Mouse (Mus musculus) lung, postnatal 0 days (tissue): Measurements from ENCODE around the gene Clca3a1. TPM values are rescaled to one million over a fixed set of nuclear protein-coding genes. Genes with fewer than 3 reads are reported as not detected.
"Not testable (repeated sequence)": the region's sequence is repeated elsewhere in the genome, so short reads cannot be mapped to it uniquely, and the experiment has no call there.

ENCODE experiments used
- ATAC-seq: fragments of 200-750 bp; cut with Nextera tagmentation; 2 replicates; pipeline ENCODE4 v1.8.0; 2017; ENCODE audit warnings: moderate library complexity
- DNase-seq: peaks from one replicate; pipeline ENCODE4 v3.0.0-alpha.2; 2016; ENCODE audit warnings: low spot score
- H3K27ac ChIP-seq: fragments of 300-500 bp; sonication (generic); 2 replicates; pipeline ENCODE4 v1.5.1; 2014; ENCODE audit warnings: antibody characterized with exemption, mild to moderate bottlenecking, low read length, mixed read lengths
- H3K27me3 ChIP-seq: fragments of 300-500 bp; sonication (generic); replicated peaks from 2 replicates; pipeline ENCODE4 v1.6.1; 2014; ENCODE audit warnings: low read length, mixed read lengths; ENCODE audit not compliant: insufficient read depth
- H3K36me3 ChIP-seq: fragments of 300-500 bp; sonication (generic); 2 replicates; pipeline ENCODE4 v1.6.1; 2014; ENCODE audit warnings: low read length, mixed read lengths; ENCODE audit not compliant: insufficient read depth
- H3K4me1 ChIP-seq: fragments of 300-500 bp; sonication (generic); 2 replicates; pipeline ENCODE4 v1.6.1; 2014; ENCODE audit warnings: antibody characterized with exemption, low read depth, low read length, mixed read lengths; ENCODE audit not compliant: insufficient read depth
- H3K4me2 ChIP-seq: fragments of 300-500 bp; sonication (generic); replicated peaks from 2 replicates; pipeline ENCODE4 v1.6.1; 2014; ENCODE audit warnings: low read depth, mild to moderate bottlenecking, low read length, moderate library complexity, mixed read lengths
- H3K4me3 ChIP-seq: fragments of 300-500 bp; sonication (generic); 2 replicates; pipeline ENCODE4 v1.5.1; 2014; ENCODE audit warnings: low read depth, low read length
- H3K9ac ChIP-seq: fragments of 300-500 bp; sonication (generic); replicated peaks from 2 replicates; pipeline ENCODE4 v1.6.1; 2014; ENCODE audit warnings: low read depth, mild to moderate bottlenecking
- H3K9me3 ChIP-seq: fragments of 300-500 bp; sonication (generic); 2 replicates; pipeline ENCODE4 v1.6.1; 2016; ENCODE audit warnings: low read length, mixed read lengths
- CTCF ChIP-seq: IDR thresholded peaks from 2 replicates; pipeline ENCODE4 v1.5.1; 2016; ENCODE audit warnings: antibody characterized with exemption, mild to moderate bottlenecking
- EP300 ChIP-seq: IDR thresholded peaks from 2 replicates; pipeline ENCODE4 v1.6.1; 2016; ENCODE audit warnings: antibody characterized with exemption, mild to moderate bottlenecking, control low read depth
- WGBS: fragments of 180-500 bp; shearing (Covaris S2); extraction: QIAGEN DNeasy Blood & Tissue Kit; methylation state at CpG from one replicate; pipeline ENCODE4 v1.1.7; 2014; 5-methylcytosine and 5-hydroxymethylcytosine counted together
- polyA plus RNA-seq: library from polyadenylated mRNA; unstranded; fragments of >200 nt; fragmentation: Nextera tagmentation; extraction: Ambion mirVana; gene quantifications from 2 replicates; pipeline ENCODE4 v1.2.1, GENCODE M21; 2015

The Clca3a1 gene
- polyA plus RNA-seq, 1 experiment from 2014 or later = 9.9 TPM

DNA sequence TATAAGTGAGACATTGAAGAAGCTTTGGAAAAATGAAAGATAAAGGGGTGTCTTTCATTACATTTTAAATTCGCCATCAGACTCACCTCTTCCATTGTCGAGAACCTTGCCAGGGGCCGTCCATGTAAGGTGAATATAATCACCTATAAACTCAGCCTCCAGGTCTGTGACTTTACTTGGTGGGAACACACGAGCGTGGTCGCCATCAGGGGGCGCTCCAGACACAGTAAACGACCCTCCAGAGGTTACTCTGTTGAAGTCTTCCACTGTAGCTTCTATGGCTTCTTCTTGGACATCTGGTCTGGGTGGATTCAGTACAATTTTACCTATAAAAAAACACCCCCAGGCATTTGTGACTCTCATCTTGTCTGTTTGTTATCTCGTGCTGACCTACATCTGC, 23.9 kb downstream of the Clca3a1 start:
- Histone ChIP-seq H3K9me3 (no peaks in the 10 kb centered on the region), H3K9ac (no peak overlapping the region), H3K4me2 (no peak overlapping the region), H3K27ac (no peak overlapping the region), H3K36me3 (no peaks in the 10 kb centered on the region), H3K4me3 (no peak overlapping the region), H3K27me3 (no peaks in the 10 kb centered on the region), H3K4me1 (no peaks in the 10 kb centered on the region)
- ATAC-seq (peak; percentile 33; the same call in 1 of the 2 replicates), DNase-seq (no peak)
- 20% methylated on average over 9 of the region's 9 CpGs for WGBS
- TF ChIP-seq CTCF (peak; percentile 64), EP300 (no peak)

DNA sequence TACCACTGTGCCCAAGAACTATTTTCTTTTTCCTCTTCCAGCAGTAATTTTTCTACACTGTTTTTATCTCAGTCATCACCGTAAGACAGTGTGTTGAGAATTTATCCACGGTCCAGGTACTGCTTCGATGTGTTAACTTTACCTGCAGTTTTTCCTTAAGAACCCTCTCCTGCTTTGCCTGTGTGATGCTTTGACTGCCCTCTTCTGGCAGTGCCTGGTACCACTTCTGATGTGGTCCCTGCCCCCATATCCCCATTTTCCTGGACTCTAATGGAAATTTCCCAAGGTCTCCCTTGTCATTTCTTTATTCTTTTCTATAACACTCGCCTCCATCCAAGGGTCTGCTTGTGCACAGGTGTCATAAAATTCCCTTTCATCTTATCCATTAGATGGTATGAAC, 37.3 kb downstream of the Clca3a1 start:
- H3K4me2 ChIP-seq = no peak overlapping the region
- H3K36me3 ChIP-seq = no peaks in the 10 kb centered on the region
- no peaks in the 10 kb centered on the region for H3K27me3 ChIP-seq
- 0 out of 2 replicates have a peak, but pooled peaks cover under 1% of the 10 kb centered on the region for H3K4me1 ChIP-seq
- 31% methylated on average over 4 of the region's 4 CpGs for WGBS
- no peak overlapping the region for H3K4me3 ChIP-seq
- TF ChIP-seq EP300 (no peak), CTCF (peak; percentile 82)
- H3K9me3 ChIP-seq = no peaks in the 10 kb centered on the region
- ATAC-seq (no peak), DNase-seq (peak; percentile 58)
- no peak overlapping the region for H3K27ac ChIP-seq
- H3K9ac ChIP-seq = no peak overlapping the region

DNA sequence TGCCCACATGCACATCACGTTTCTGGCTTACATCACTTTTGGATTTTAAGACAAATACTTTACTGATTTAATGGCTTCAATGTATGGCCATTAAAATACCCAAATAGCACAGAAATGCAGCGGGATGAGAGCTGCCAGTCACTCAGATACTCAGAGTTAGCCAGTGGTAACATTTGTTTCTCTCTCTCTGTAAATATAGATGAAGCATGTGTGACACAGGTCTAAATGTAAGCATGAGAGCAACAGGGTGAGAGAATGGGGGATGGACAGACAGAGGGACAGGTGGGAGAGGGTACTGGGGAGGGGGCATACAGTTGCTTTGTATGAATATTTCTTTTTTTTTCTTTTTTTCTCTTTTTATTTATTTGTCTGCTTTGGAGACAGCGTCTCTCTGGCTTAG, 38.2 kb downstream of the Clca3a1 start:
- H3K27me3 ChIP-seq, H3K4me3 ChIP-seq, H3K4me2 ChIP-seq, H3K27ac ChIP-seq, H3K4me1 ChIP-seq, ATAC-seq, H3K9me3 ChIP-seq, H3K9ac ChIP-seq, DNase-seq, H3K36me3 ChIP-seq: not testable (repeated sequence)
- WGBS = 87% methylated on average over 3 of the region's 3 CpGs

DNA sequence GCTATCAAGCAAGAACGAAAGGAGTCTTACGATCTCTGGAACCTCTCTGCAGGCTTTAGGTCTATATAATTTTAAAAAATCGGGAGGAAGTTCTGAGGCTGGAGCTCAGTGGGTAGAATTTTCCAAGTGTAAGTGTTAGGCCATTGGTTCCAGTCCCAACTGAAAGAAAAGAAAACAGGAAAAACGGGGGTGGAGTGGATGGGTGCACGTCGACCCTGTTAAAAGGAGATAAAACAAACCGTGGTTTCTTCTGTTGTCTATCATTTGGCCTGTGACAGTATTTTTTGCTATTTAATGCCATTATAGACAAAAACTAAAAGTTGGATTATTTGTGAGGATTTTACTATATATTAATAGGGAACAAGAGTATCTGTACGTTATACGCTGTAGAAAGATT, 38.9 kb downstream of the Clca3a1 start:
- TF ChIP-seq CTCF (no peak), EP300 (no peak)
- no peaks in the 10 kb centered on the region for H3K36me3 ChIP-seq
- H3K9me3 ChIP-seq = no peaks in the 10 kb centered on the region
- H3K27ac ChIP-seq = no peak overlapping the region
- WGBS = 81% methylated on average over 9 of the region's 9 CpGs
- ATAC-seq = no peak
- no peak overlapping the region for H3K4me2 ChIP-seq
- no peaks in the 10 kb centered on the region for H3K27me3 ChIP-seq
- DNase-seq = no peak
- H3K4me3 ChIP-seq = no peak overlapping the region
- H3K9ac ChIP-seq = no peak overlapping the region
- peaks cover 10% of the 10 kb centered on the region; the same call in 1 of the 2 replicates for H3K4me1 ChIP-seq

DNA sequence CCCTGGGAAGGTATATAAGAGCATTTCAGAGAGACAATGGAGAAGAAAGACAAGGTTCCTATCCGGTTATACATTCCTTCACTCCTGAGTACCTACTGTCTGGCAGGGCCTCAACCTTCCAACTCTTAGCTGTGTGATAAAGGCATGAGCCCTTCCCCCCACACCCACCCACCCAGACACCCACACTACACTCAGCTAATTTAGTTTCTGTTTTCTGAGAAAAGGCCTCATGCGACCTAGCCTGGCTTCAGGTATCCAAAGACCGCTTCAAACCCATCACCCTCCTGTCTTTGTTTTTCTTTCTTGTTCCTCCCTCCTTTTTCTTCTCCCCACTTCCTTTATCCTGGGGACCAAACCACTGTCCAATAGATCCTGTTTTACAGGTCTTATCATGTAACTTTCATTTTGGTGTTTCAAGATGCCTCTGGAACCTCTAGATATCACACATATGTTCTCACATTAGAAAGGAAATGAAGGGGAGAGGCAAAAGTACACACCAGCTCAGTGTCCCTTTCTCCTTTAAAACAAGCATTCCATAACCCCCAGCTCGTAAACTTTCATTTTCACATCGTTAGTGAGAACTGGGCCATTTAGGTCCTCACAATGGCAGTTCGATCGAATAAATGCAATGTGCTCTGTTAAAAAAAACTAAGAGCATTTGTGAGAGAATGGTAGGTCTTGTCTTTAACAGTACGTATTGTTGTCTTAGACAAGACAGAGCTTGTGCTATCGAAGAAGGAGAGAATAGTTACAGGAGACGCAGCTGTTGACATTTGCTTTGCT, 39.5 kb downstream of the Clca3a1 start:
- 80% methylated on average over 10 of the region's 10 CpGs for WGBS
- ATAC-seq = no peak
- peaks cover 13% of the 10 kb centered on the region; the same call in 1 of the 2 replicates for H3K4me1 ChIP-seq

DNA sequence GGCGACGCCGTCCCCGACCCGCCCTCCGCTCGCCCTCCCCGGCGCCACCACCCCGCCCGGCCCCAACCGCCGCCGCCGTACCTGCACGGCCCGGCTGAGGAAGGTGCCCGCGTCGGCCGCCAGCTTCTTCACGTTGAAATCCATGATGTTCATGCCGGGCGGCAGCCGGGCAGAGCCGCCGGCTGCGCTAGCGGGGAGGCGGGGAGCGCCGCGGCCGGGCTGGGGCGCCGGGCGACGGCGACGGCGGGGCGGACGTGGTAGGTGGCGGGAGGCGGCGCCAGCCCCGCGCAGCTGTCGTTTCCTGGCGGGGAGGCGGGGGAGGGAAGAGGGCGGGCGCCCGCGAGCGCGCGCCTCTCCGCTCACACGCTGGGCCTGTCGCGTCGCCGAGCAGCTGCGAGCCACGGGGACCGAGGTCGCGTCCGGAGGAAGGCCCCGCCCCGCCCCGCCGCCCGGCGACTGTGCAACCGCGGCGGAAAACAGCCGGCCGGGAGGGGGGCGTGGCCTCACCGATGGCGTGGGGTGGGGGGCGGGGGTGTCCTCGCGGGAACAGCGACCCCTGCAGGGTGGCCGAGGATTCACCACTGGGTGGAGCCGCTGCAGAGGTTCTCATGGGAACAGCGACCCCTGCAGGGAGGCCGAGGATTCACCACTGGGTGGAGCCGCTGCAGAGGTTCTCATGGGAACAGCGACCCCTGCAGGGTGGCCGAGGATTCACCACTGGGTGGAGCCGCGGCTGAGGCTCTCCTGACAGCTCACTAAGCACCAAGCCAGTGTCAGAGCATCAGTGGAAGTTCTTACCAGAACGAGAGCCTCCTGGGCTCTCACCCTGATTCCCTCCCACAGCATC, 40.7 kb downstream of the Clca3a1 start, which contains the start of gene Sh3glb1:
TSS of gene Sh3glb1 (minus strand) at position 435 of the 847 bp plus-strand sequence.
- 1% methylated on average over 52 of the region's 98 CpGs for WGBS
- ATAC-seq (peak; percentile 90), DNase-seq (peak; percentile 95)
- Histone ChIP-seq H3K9ac (peak within 1 kb of the TSS; percentile 88), H3K36me3 (no peaks in the 10 kb centered on the region), H3K4me1 (peaks cover 18% of the 10 kb centered on the region; the same call in 1 of the 2 replicates), H3K9me3 (no peaks in the 10 kb centered on the region), H3K27ac (peak within 1 kb of the TSS; percentile 100), H3K4me2 (peak within 1 kb of the TSS; percentile 79), H3K27me3 (no peaks in the 10 kb centered on the region), H3K4me3 (peak within 1 kb of the TSS; percentile 83)
- TF ChIP-seq EP300 (peak; percentile 14; the same call in 1 of the 2 replicates), CTCF (peak; percentile 99)

More for the DNA sequence above, 39.5 kb downstream of the Clca3a1 start:
- H3K27ac ChIP-seq = peak overlapping the region; percentile 68
- no peak for DNase-seq
- no peak overlapping the region for H3K9ac ChIP-seq
- no peaks in the 10 kb centered on the region for H3K27me3 ChIP-seq
- H3K4me2 ChIP-seq = no peak overlapping the region
- H3K9me3 ChIP-seq = no peaks in the 10 kb centered on the region
- H3K4me3 ChIP-seq = no peak overlapping the region
- TF ChIP-seq CTCF (no peak), EP300 (no peak)
- H3K36me3 ChIP-seq = no peaks in the 10 kb centered on the region
